Mouse (Mus musculus): Measurements from ENCODE around the gene B3gnt9. TPM values are rescaled to one million over a fixed set of nuclear protein-coding genes. Genes with fewer than 3 reads are reported as not detected.
A peak's percentile ranks its signal among the peaks of the same experiment; 100 is the strongest.

The B3gnt9 gene
- total and polyA plus RNA-seq, 2 experiments, result 0.74 to 1.4 TPM

GRCm38 (mm10) chr8:105297511-105298192, 42.7 kb upstream of the B3gnt9 start, which contains the start of gene E2f4:
Gene E2f4 (plus strand): TSS chr8:105297663.
- peaks cover 11% of the 10 kb centered on the region for H3K79me2 ChIP-seq (ENCODE audit: control insufficient read depth, insufficient read depth, low read length)
- TF ChIP-seq POLR2A (IDR thresholded peaks at IDR 0.05; ENCODE audit: extremely low read depth, insufficient read depth, low read length) (0 out of 2 replicates have a peak, but pooled peaks have one; percentile 52), CTCF (IDR thresholded peaks at IDR 0.05; ENCODE audit: low read depth, low read length) (no peak)

DNA sequence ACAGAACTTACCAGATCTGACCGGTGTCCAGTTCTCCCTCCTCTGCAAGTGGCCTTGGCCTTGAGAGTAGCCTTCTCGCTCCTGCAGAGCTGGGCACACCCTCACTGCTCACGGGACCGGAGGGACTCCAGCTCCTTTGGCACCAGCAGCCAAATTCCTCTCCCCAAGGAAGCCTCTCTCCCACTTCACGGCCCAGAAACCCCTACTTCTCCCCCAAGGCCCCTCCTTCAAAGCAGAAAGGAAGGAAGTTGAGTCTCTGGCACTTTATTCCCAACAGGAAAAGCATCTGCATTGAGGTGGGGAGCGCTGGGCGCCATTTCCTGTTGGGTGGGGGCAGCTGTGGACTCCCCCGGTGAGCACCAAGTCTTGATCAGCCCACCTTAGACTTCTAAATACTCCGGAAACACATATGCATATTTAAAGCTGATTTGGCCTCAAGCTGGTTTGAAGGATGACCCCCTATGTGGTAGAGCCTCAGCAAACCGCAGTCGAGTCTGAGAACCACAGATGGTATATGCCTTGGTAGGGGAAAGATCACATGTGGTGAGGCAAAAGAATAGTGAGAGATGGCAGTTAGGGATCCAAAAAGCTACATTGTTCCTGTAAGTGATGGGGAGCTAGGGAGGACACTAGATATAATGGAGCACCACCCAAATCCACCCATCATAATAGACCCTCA, 41.1 kb upstream of the B3gnt9 start, which contains the start of gene Exoc3l:
Gene Exoc3l, minus strand, starts transcription at position 207 of the 679 bp plus-strand sequence.
- peak within 1 kb of the TSS; percentile 66 for H3K27ac ChIP-seq (replicated peaks; ENCODE audit: insufficient read depth, low read depth, low read length)
- H3K4me3 ChIP-seq (ENCODE audit: insufficient read depth, low read depth, low read length), result peak within 1 kb of the TSS; percentile 42
- H3K36me3 ChIP-seq (ENCODE audit: control insufficient read depth, insufficient read depth, low read length), result peaks cover 5% of the 10 kb centered on the region; the same call in 1 of the 2 replicates
- no peak for DNase-seq (ENCODE audit: extremely low read depth, low read depth, low spot score)
- H3K79me2 ChIP-seq (ENCODE audit: control insufficient read depth, insufficient read depth, low read length), result peaks cover 11% of the 10 kb centered on the region
- WGBS, result 69% methylated on average over 11 of the region's 11 CpGs
- peak within 1 kb of the TSS; percentile 69 for H3K9ac ChIP-seq (ENCODE audit: low read depth, low read length)
- H3K27me3 ChIP-seq (ENCODE audit: control insufficient read depth, insufficient read depth, low read length), result no peaks in the 10 kb centered on the region
- TF ChIP-seq POLR2A (IDR thresholded peaks at IDR 0.05; ENCODE audit: extremely low read depth, insufficient read depth, low read length), result 0 out of 2 replicates have a peak, but pooled peaks have one; percentile 11
- no peak for TF ChIP-seq CTCF (IDR thresholded peaks at IDR 0.05; ENCODE audit: low read depth, low read length)
- H3K4me1 ChIP-seq (ENCODE audit: control insufficient read depth, insufficient read depth, low read length), result peaks cover 10% of the 10 kb centered on the region

More at GRCm38 (mm10) chr8:105297511-105298192, 42.7 kb upstream of the B3gnt9 start, which contains the start of gene E2f4:
- H3K27me3 ChIP-seq (ENCODE audit: control insufficient read depth, insufficient read depth, low read length), result no peaks in the 10 kb centered on the region
- DNase-seq (ENCODE audit: extremely low read depth, low read depth, low spot score), result peak; percentile 84
- H3K27ac ChIP-seq (replicated peaks; ENCODE audit: insufficient read depth, low read depth, low read length), result peak within 1 kb of the TSS; percentile 44
- H3K9ac ChIP-seq (ENCODE audit: low read depth, low read length), result peak within 1 kb of the TSS; percentile 91
- peaks cover 10% of the 10 kb centered on the region for H3K36me3 ChIP-seq (ENCODE audit: control insufficient read depth, insufficient read depth, low read length)
- peak within 1 kb of the TSS; percentile 95 for H3K4me3 ChIP-seq (ENCODE audit: insufficient read depth, low read depth, low read length)
- WGBS, result under 1% methylated on average over 58 of the region's 58 CpGs
- peaks cover 10% of the 10 kb centered on the region for H3K4me1 ChIP-seq (ENCODE audit: control insufficient read depth, insufficient read depth, low read length)

GRCm38 (mm10) chr8:105295256-105295655, 40.3 kb upstream of the B3gnt9 start:
- Histone ChIP-seq H3K4me1 (ENCODE audit: control insufficient read depth, insufficient read depth, low read length) (peaks cover 12% of the 10 kb centered on the region), H3K9ac (ENCODE audit: low read depth, low read length) (peak overlapping the region; percentile 69), H3K27me3 (ENCODE audit: control insufficient read depth, insufficient read depth, low read length) (no peaks in the 10 kb centered on the region), H3K36me3 (ENCODE audit: control insufficient read depth, insufficient read depth, low read length) (peaks cover 2% of the 10 kb centered on the region; the same call in 1 of the 2 replicates), H3K27ac (replicated peaks; ENCODE audit: insufficient read depth, low read depth, low read length) (peak overlapping the region; percentile 66), H3K4me3 (ENCODE audit: insufficient read depth, low read depth, low read length) (peak overlapping the region; percentile 42), H3K79me2 (ENCODE audit: control insufficient read depth, insufficient read depth, low read length) (peaks cover 11% of the 10 kb centered on the region)
- no peak for DNase-seq (ENCODE audit: extremely low read depth, low read depth, low spot score)
- WGBS, result 72% methylated on average over 11 of the region's 11 CpGs
- TF ChIP-seq CTCF (IDR thresholded peaks at IDR 0.05; ENCODE audit: low read depth, low read length) (no peak), POLR2A (IDR thresholded peaks at IDR 0.05; ENCODE audit: extremely low read depth, insufficient read depth, low read length) (no peak)

DNA sequence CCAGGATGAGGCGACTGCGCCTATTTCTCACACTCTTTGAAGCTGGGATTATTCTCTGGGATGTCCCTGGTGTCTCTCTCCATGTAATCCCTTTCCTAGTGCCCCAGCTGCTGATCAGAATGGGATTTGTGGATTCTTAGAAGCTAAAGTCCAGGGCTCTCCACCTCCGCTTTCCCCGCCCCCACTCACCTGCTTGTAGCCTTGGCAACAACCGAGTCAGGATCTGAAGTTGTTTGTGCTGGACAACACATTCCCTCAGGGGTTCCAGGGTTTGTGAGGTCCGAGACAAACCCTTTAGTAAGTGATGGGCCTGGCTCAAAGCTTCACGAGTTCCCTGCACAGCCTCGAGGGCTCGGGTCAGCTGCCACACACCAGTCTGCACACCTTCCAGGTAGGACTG, 39.8 kb upstream of the B3gnt9 start:
- Histone ChIP-seq H3K9ac (ENCODE audit: low read depth, low read length) (peak overlapping the region; percentile 69), H3K27me3 (ENCODE audit: control insufficient read depth, insufficient read depth, low read length) (no peaks in the 10 kb centered on the region), H3K4me3 (ENCODE audit: insufficient read depth, low read depth, low read length) (peak overlapping the region; percentile 42), H3K36me3 (ENCODE audit: control insufficient read depth, insufficient read depth, low read length) (peaks cover 2% of the 10 kb centered on the region; the same call in 1 of the 2 replicates), H3K4me1 (ENCODE audit: control insufficient read depth, insufficient read depth, low read length) (peaks cover 16% of the 10 kb centered on the region), H3K27ac (replicated peaks; ENCODE audit: insufficient read depth, low read depth, low read length) (peak overlapping the region; percentile 66; the same call in 1 of the 2 replicates), H3K79me2 (ENCODE audit: control insufficient read depth, insufficient read depth, low read length) (peaks cover 11% of the 10 kb centered on the region)
- 60% methylated on average over 9 of the region's 9 CpGs for WGBS
- DNase-seq (ENCODE audit: extremely low read depth, low read depth, low spot score), result no peak
- TF ChIP-seq POLR2A (IDR thresholded peaks at IDR 0.05; ENCODE audit: extremely low read depth, insufficient read depth, low read length) (no peak), CTCF (IDR thresholded peaks at IDR 0.05; ENCODE audit: low read depth, low read length) (no peak)

- Histone ChIP-seq H3K9ac (ENCODE audit: low read depth, low read length) (0 out of 2 replicates have a peak overlapping the region, but pooled peaks have one; percentile 6), H3K4me3 (ENCODE audit: insufficient read depth, low read depth, low read length) (peak overlapping the region; percentile 3; the same call in 1 of the 2 replicates), H3K4me1 (ENCODE audit: control insufficient read depth, insufficient read depth, low read length) (peaks cover 11% of the 10 kb centered on the region), H3K27ac (replicated peaks; ENCODE audit: insufficient read depth, low read depth, low read length) (0 out of 2 replicates have a peak overlapping the region, but pooled peaks have one; percentile 1), H3K79me2 (ENCODE audit: control insufficient read depth, insufficient read depth, low read length) (peaks cover 9% of the 10 kb centered on the region), H3K27me3 (ENCODE audit: control insufficient read depth, insufficient read depth, low read length) (no peaks in the 10 kb centered on the region), H3K36me3 (ENCODE audit: control insufficient read depth, insufficient read depth, low read length) (no peaks in the 10 kb centered on the region)
- TF ChIP-seq POLR2A (IDR thresholded peaks at IDR 0.05; ENCODE audit: extremely low read depth, insufficient read depth, low read length) (no peak), CTCF (IDR thresholded peaks at IDR 0.05; ENCODE audit: low read depth, low read length) (no peak)
- 67% methylated on average over 19 of the region's 19 CpGs for WGBS
- no peak for DNase-seq (ENCODE audit: extremely low read depth, low read depth, low spot score)
Observed at GRCm38 (mm10) chr8:105293405-105293804, 38.5 kb upstream of the B3gnt9 start.

Measured in liver, adult 2 months (tissue).